Mouse (Mus musculus): ENCODE measurements at regions not wholly inside any gene's neighbourhood (a gene's known extent, or its start where the extent isn't known, plus 50 kb on each side); places are given as distances from the start of the nearest gene placed in this dataset.

- TF ChIP-seq GATA1 (IDR thresholded peaks at IDR 0.05; ENCODE audit: borderline replicate concordance, low read length) (no peak), FLI1 (IDR thresholded peaks at IDR 0.05; ENCODE audit: low read length) (no peak)
These were observed 294.9 kb downstream of the Foxa2 start for GRCm38 (mm10) chr2:147751831-147752230.
